Mouse (Mus musculus) regulatory T cell (primary cell): ENCODE measurements around the gene Ces1a.

Experiments
- in situ Hi-C: fragments of 300-600 bp; cut with MboI, MseI; formaldehyde crosslinking; loops from one replicate; pipeline ENCODE4 v1.15.1; 2025; ENCODE audit warnings: high pct_unique_total_duplicates

Gene Ces1a

GRCm38 (mm10) chr8:93048092-93048491, at the start of gene Ces1a:
Ces1a (minus strand) TSS chr8:93048192.
- in situ Hi-C loops = no loop called here

DNA sequence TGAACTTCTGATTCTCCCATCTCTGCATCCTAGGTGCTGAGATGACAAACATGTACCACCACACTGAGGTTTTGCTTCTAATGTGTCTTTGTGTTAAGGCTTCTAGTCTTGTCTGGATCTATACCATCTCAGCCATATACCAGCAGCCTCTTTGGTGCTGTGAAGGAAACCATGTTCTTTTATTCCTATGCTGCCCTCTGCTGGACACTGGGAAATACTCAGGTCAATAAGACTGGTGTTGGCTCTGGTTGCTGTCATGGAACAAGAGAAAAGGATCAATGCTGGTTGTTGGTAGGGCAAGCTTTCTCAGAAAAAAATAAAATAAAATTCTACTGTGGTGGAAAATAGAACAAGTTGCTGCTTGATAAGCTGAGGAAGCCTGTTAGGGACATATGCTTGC, 47.4 kb upstream of the Ces1a start:
- in situ Hi-C loops = no loop called here

GRCm38 (mm10) chr8:93091324-93091723, 43.3 kb upstream of the Ces1a start:
- in situ Hi-C loops = no loop called here

- in situ Hi-C loops = no loop called here
Measured at GRCm38 (mm10) chr8:93088686-93089122, 40.7 kb upstream of the Ces1a start.

DNA sequence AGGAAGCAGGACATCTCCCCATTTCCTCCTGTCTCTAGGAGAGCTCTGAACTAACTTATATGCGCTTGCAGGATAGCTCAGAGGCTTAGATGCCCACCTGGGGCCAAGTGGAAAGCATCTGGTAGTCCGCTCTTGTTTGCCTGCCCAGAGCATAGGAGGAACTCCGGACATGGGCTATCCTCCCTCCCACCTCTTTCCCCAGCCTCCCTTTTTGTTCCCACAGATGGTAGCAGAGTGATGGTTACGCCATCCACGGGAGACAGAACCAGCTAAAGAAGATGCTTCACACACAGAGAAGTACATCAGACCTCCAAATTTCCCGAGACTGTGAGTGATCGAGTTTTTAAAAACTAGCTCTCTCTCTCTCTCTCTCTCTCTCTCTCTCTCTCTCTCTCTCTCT, 40.2 kb upstream of the Ces1a start:
- in situ Hi-C loops = no loop called here

GRCm38 (mm10) chr8:93079887-93080286, 31.9 kb upstream of the Ces1a start, which contains the start of gene Ces1b:
Ces1b (minus strand) TSS chr8:93080017.
- in situ Hi-C loops = no loop called here

DNA sequence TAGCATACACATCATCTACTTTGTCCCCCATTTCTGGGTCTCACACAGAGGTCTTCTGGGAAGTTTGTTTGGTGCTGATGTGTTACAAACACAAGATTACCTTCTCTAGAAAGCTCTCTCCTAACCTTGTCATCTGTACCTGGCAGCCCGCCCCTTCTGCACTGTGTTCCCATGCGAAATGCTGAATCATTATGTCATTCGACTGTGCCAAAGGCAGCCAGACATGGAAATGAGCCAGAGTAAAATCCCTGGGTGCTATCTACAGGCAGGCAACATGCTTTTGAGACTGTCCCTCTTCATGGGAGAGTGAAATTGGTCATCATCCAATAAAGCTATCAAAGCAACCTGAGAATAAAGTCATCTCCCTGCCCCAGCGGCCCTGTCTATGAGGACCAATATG, 27.3 kb upstream of the Ces1a start:
- in situ Hi-C loops = no loop called here

GRCm38 (mm10) chr8:93063416-93064117, 15.6 kb upstream of the Ces1a start:
- in situ Hi-C loops = no loop called here

DNA sequence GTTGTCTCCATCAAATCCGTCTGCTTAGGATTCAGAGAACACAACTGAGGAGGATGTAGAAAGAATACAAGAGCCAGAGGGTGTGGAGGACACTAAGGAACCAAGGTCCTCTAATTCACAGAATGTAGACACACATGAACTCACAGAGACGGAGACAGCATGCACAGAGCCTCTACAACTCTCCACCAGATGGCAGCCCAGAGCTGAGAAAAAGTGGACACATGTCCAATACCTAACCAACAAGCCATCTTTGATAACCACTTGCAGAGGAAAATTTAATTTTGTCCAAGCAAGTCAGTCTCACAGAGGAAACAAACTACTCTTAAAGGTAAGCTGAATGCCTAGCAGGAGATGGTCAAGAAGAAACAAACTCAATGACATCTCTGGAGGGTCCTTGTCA, 11.2 kb upstream of the Ces1a start:
- in situ Hi-C loops = no loop called here

- in situ Hi-C loops = no loop called here
Measured at GRCm38 (mm10) chr8:93055238-93055637, 7.2 kb upstream of the Ces1a start.

GRCm38 (mm10) chr8:93048510-93049416, 771 bp upstream of the Ces1a start:
- in situ Hi-C loops = no loop called here

DNA sequence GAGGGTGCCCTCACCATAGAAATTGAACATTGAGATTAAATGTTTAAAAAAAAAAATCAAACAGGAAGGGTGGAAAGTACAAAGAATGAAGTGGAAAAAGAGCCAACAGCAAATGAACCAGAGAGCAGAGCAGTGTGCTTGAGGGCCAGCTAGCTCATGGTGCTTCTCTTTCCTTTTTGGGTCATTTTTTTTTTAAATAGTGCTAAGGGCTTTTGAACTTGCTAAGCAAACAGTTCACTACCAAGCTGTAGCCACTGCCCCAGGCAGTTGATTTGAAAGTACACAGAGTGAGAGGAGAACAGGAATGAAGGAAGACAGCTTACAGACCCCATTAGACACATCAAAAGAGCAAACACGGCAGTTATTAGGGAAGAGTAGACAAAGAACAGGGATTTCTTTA, 4.9 kb downstream of the Ces1a start:
- in situ Hi-C loops = no loop called here

- in situ Hi-C loops = no loop called here
Measured at GRCm38 (mm10) chr8:93040776-93041567, 7.0 kb downstream of the Ces1a start.

GRCm38 (mm10) chr8:93040256-93040655, 7.7 kb downstream of the Ces1a start:
- in situ Hi-C loops = no loop called here

- in situ Hi-C loops = no loop called here
Measured at GRCm38 (mm10) chr8:93038831-93039230, 9.2 kb downstream of the Ces1a start.

DNA sequence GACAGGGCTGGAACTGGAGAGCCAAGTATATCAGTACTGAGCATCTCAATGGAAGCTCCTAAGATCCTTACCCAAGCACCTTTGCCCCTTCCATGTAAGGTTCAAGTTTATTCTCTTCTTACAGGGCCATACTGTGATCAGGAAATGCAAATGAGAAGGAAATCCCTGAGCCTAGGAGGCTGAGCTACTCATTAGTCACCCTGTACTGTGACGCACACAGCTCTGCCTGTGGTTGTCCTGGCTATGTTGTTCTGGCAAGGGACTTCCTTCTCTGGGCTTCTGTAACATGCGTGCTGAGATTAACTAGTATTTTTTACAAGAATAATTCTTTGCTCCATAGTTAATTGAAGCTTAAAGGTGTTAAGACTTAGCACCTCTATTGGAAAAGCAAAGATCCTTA, 17.3 kb downstream of the Ces1a start:
- in situ Hi-C loops = no loop called here

GRCm38 (mm10) chr8:93021738-93022137, 26.3 kb downstream of the Ces1a start:
- in situ Hi-C loops = no loop called here

GRCm38 (mm10) chr8:93014300-93014699, 33.7 kb downstream of the Ces1a start:
- in situ Hi-C loops = no loop called here

- in situ Hi-C loops = no loop called here
Measured at GRCm38 (mm10) chr8:93012226-93012625, 35.8 kb downstream of the Ces1a start.

- in situ Hi-C loops = no loop called here
Measured at GRCm38 (mm10) chr8:93011439-93011838, 36.6 kb downstream of the Ces1a start.

DNA sequence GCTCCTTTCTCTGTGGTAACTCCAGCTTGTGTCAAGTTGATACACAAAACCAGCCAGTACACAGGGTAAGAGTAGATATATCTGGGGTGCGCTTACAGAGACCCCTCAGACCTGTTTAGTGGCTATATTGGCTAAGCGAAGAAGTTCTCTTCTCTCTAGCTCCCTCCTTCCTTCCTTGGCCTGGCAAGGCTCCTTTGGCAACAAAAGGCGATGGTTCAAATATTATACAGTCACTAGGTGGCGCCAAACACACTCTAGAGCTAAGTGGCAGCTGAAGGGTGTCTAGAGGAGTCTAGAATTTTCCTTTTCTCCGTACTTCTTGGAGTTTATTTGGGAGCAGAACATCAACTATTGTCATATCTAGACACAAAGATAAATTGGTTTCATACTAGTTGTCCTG, 37.7 kb downstream of the Ces1a start:
- in situ Hi-C loops = no loop called here

DNA sequence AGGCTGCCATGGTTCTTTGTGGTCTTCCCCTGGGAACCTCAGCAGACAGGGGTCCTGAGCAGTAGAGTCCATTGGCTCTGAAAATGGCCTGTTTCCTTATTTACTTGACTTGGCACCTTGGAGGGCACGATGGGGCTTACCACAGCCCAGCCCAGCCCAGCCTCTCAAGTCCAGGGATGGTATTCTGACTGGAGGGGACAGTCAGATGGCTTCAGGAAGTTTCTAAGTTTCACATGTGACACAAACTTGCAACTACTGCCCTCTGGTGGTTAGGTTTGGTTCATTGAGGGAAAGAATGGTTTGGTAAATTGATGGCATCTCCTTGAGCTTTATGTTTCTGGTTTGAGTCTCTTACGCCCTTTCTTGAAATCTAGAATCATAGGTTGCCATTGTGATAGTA, 49.4 kb downstream of the Ces1a start:
- in situ Hi-C loops = no loop called here
